Mouse (Mus musculus): ENCODE measurements around the gene Dad1.

DNA sequence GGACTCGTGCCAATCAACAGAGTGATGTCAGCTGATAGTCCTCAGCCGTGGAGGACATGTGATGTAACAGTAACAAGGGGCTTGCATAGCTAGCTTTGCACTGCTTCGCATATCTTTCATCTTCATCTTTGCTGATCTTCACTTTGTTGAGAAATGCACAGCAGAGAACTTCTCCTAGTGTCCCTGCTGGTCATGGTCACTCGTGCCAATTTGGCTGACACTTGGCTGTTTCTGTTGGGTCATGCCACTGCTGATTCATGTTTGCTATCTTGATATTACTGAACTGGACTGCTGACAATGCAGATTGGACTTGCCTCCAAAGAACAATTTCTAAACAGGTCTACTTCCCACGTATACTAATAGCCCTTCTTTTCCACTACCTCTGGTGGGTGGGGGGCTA, 46.2 kb upstream of the Dad1 start:
- TF ChIP-seq POLR2A (IDR thresholded peaks at IDR 0.05; ENCODE audit: low read depth, low read length), result no peak
- no peak for TF ChIP-seq CTCF (IDR thresholded peaks at IDR 0.05; ENCODE audit: borderline replicate concordance, insufficient read depth, low read length)

Measured in embryonic fibroblast, embryonic 13.5 days (primary cell).